Mouse (Mus musculus) limb, embryonic 15.5 days (tissue): ENCODE measurements around the gene Tchp. TPM values are rescaled to one million over a fixed set of nuclear protein-coding genes. Genes with fewer than 3 reads are reported as not detected.

ENCODE experiments used
- ATAC-seq: fragments of 200-750 bp; cut with Nextera tagmentation; 2 replicates; pipeline ENCODE4 v1.8.0; 2017; ENCODE audit warnings: low read depth, moderate TSS enrichment; ENCODE audit not compliant: insufficient number of reproducible peaks, low FRiP score, low TSS enrichment
- H3K27ac ChIP-seq: fragments of 300-500 bp; sonication (generic); 2 replicates; pipeline ENCODE4 v1.5.1; 2015; ENCODE audit warnings: moderate library complexity, mild to moderate bottlenecking, inconsistent platforms
- H3K27me3 ChIP-seq: fragments of 300-500 bp; sonication (generic); 2 replicates; pipeline ENCODE4 v1.6.1; 2015; ENCODE audit warnings: inconsistent platforms
- H3K36me3 ChIP-seq: fragments of 300-500 bp; sonication (generic); 2 replicates; pipeline ENCODE4 v1.6.1; 2015; ENCODE audit warnings: inconsistent platforms
- H3K4me1 ChIP-seq: fragments of 300-500 bp; sonication (generic); 2 replicates; pipeline ENCODE4 v1.6.1; 2015; ENCODE audit warnings: inconsistent platforms
- H3K4me2 ChIP-seq: fragments of 300-500 bp; sonication (generic); 2 replicates; pipeline ENCODE4 v1.6.1; 2015; ENCODE audit warnings: mild to moderate bottlenecking, inconsistent platforms
- H3K4me3 ChIP-seq: fragments of 300-500 bp; sonication (generic); 2 replicates; pipeline ENCODE4 v1.5.1; 2015; ENCODE audit warnings: mild to moderate bottlenecking, inconsistent platforms
- H3K9ac ChIP-seq: fragments of 300-500 bp; sonication (generic); 2 replicates; pipeline ENCODE4 v1.6.1; 2015; ENCODE audit warnings: inconsistent platforms
- H3K9me3 ChIP-seq: fragments of 300-500 bp; sonication (generic); 2 replicates; pipeline ENCODE4 v1.6.1; 2016; ENCODE audit warnings: inconsistent platforms
- WGBS: fragments of 180-500 bp; shearing (Covaris S2); methylation state at CpG from one replicate; pipeline ENCODE4 v1.1.7; 2015; 5-methylcytosine and 5-hydroxymethylcytosine counted together
- polyA plus RNA-seq: library from polyadenylated mRNA; unstranded; fragments of >200 nt; fragmentation: Nextera tagmentation; extraction: Ambion mirVana; gene quantifications from 2 replicates; pipeline ENCODE4 v1.2.1, GENCODE M21; 2015

Tchp gene
- polyA plus RNA-seq, 1 experiment from 2014 or later: 15.1 TPM

GRCm38 (mm10) chr5:114745581-114745980, 38.0 kb downstream of the Tchp start:
- ATAC-seq: no peak
- H3K27ac ChIP-seq: no peak overlapping the region
- H3K27me3 ChIP-seq: no peaks in the 10 kb centered on the region
- no peak overlapping the region for H3K4me3 ChIP-seq
- H3K4me1 ChIP-seq: no peaks in the 10 kb centered on the region
- 82% methylated on average over 5 of the region's 5 CpGs for WGBS
- H3K9me3 ChIP-seq: no peaks in the 10 kb centered on the region
- no peak overlapping the region for H3K9ac ChIP-seq
- peaks cover 87% of the 10 kb centered on the region for H3K36me3 ChIP-seq
- H3K4me2 ChIP-seq: no peak overlapping the region

- H3K9me3 ChIP-seq: no peaks in the 10 kb centered on the region
- H3K4me1 ChIP-seq: no peaks in the 10 kb centered on the region
- no peak overlapping the region for H3K4me2 ChIP-seq
- no peak overlapping the region for H3K27ac ChIP-seq
- WGBS: 94% methylated on average over 4 of the region's 4 CpGs
- H3K4me3 ChIP-seq: no peak overlapping the region
- no peak overlapping the region for H3K9ac ChIP-seq
- no peak for ATAC-seq
- peaks cover 90% of the 10 kb centered on the region for H3K36me3 ChIP-seq
- H3K27me3 ChIP-seq: no peaks in the 10 kb centered on the region
These were observed 39.3 kb downstream of the Tchp start for GRCm38 (mm10) chr5:114746886-114747285.

GRCm38 (mm10) chr5:114747521-114747920, 40.0 kb downstream of the Tchp start:
- H3K36me3 ChIP-seq: peaks cover 90% of the 10 kb centered on the region
- no peaks in the 10 kb centered on the region for H3K9me3 ChIP-seq
- H3K9ac ChIP-seq: no peak overlapping the region
- no peak for ATAC-seq
- no peaks in the 10 kb centered on the region for H3K4me1 ChIP-seq
- H3K27me3 ChIP-seq: no peaks in the 10 kb centered on the region
- WGBS: 92% methylated on average over 5 of the region's 5 CpGs
- H3K4me2 ChIP-seq: no peak overlapping the region
- H3K27ac ChIP-seq: no peak overlapping the region
- H3K4me3 ChIP-seq: no peak overlapping the region

DNA sequence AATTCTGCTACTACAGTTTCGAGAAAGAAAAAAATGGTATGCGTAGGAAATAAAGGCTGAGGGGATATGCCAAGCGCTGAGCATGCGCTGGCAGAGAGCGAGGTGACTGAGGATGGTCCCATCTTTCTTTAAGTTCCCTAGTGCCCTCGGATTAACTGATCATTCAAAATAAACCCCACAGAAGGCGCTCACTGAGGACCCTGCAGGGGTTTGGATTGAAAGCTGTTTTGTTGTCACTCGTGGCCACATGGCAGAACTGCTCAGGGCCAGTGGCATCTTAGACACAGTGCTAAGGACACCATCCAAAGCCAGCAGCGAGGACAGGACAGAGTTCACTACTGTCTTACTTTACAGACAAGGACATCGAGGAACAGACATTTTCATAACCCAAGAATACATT, 42.8 kb downstream of the Tchp start:
- H3K4me2 ChIP-seq: no peak overlapping the region
- WGBS: 89% methylated on average over 10 of the region's 10 CpGs
- H3K27ac ChIP-seq: no peak overlapping the region
- H3K4me3 ChIP-seq: no peak overlapping the region
- H3K9me3 ChIP-seq: no peaks in the 10 kb centered on the region
- ATAC-seq: no peak
- no peaks in the 10 kb centered on the region for H3K4me1 ChIP-seq
- H3K27me3 ChIP-seq: no peaks in the 10 kb centered on the region
- peaks cover 86% of the 10 kb centered on the region for H3K36me3 ChIP-seq
- no peak overlapping the region for H3K9ac ChIP-seq

- Histone ChIP-seq H3K4me3 (no peak overlapping the region), H3K4me1 (no peaks in the 10 kb centered on the region), H3K4me2 (no peak overlapping the region), H3K36me3 (peaks cover 89% of the 10 kb centered on the region), H3K9ac (no peak overlapping the region), H3K27ac (no peak overlapping the region), H3K27me3 (no peaks in the 10 kb centered on the region), H3K9me3 (no peaks in the 10 kb centered on the region)
- 88% methylated on average over 10 of the region's 10 CpGs for WGBS
- ATAC-seq: no peak
These were observed 44.8 kb downstream of the Tchp start for GRCm38 (mm10) chr5:114752397-114752796.

DNA sequence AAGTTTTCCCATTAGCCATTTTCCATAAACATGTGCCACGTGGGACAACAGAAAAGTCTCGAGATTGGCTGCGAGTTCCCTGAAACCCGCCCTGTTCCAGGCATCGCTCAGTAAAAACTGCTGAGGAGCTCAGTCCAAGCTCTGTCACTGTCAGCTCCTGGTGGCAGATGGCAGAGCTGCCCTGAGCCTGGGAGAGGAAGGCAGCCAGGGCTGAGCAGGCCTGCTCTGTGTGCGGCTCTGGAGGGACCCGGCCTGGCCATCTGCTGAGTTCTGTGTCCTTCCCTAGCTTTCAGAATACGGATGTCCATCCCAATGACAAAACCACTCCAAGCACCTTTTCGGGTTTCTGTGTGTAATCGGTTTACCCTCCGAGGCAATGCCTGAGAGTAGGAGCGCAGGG, 45.8 kb downstream of the Tchp start:
- WGBS: 89% methylated on average over 12 of the region's 12 CpGs
- Histone ChIP-seq H3K4me1 (no peaks in the 10 kb centered on the region), H3K27me3 (no peaks in the 10 kb centered on the region), H3K4me2 (no peak overlapping the region), H3K27ac (no peak overlapping the region), H3K9me3 (no peaks in the 10 kb centered on the region), H3K4me3 (no peak overlapping the region), H3K36me3 (peaks cover 85% of the 10 kb centered on the region), H3K9ac (no peak overlapping the region)
- ATAC-seq: no peak

DNA sequence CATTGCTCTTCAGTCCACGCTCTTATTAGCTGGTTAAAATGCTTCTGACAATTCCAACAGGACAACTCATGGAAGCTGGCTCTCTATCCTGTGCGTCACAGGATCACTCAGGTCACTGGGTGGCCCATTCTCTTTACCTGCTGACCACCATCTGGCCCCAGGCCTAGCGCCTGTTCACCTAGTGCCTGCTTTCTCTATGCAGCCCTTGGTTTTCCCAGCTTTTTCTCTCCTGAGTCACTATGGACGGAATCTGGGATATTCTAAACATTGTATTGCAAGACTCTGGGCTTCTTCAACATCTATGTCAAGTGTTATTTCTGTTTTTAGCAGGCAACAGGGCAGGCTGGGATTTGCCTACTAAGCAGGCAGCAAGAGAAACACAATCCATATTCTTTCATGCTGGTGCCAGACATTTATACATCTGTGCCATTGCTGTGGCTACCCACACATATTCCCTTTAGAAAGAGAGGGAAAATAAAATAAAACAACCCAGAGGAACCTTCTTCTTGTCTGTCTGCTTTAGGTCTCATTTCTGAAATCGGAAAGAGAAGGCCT, 52.1 kb downstream of the Tchp start:
- H3K36me3 ChIP-seq: peaks cover 76% of the 10 kb centered on the region
- H3K4me3 ChIP-seq: no peak overlapping the region
- no peak overlapping the region for H3K9ac ChIP-seq
- H3K9me3 ChIP-seq: no peaks in the 10 kb centered on the region
- ATAC-seq: no peak
- H3K27me3 ChIP-seq: no peaks in the 10 kb centered on the region
- H3K4me2 ChIP-seq: no peak overlapping the region
- H3K4me1 ChIP-seq: no peaks in the 10 kb centered on the region
- WGBS: 92% methylated on average over 5 of the region's 5 CpGs
- H3K27ac ChIP-seq: no peak overlapping the region

DNA sequence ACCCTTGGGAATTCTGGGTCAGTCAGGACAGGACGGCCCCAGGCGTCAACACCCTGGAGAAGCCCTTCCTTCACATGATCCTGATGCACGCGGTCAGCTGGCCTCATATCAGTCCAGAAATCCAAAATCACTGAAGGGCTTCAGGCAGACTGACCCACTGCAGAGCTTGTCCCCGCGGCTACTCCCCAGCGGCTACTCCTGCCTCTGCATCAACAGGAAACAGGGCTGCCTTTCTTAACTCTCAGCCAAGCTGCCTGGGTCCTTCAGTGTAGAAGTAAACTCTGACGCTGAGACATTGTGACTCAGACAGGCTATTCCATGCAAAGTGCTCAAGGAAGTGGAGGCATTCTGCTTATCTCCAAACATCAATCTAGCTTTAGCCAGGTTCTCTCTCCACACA, 54.4 kb downstream of the Tchp start:
- H3K4me1 ChIP-seq: no peaks in the 10 kb centered on the region
- no peak overlapping the region for H3K4me3 ChIP-seq
- H3K36me3 ChIP-seq: peaks cover 81% of the 10 kb centered on the region
- H3K27ac ChIP-seq: no peak overlapping the region
- no peak overlapping the region for H3K4me2 ChIP-seq
- H3K9me3 ChIP-seq: no peaks in the 10 kb centered on the region
- no peak overlapping the region for H3K9ac ChIP-seq
- WGBS: 87% methylated on average over 8 of the region's 8 CpGs
- ATAC-seq: no peak
- no peaks in the 10 kb centered on the region for H3K27me3 ChIP-seq

- H3K27ac ChIP-seq: no peak overlapping the region
- no peak for ATAC-seq
These were observed 57.5 kb downstream of the Tchp start for GRCm38 (mm10) chr5:114764812-114765735.

DNA sequence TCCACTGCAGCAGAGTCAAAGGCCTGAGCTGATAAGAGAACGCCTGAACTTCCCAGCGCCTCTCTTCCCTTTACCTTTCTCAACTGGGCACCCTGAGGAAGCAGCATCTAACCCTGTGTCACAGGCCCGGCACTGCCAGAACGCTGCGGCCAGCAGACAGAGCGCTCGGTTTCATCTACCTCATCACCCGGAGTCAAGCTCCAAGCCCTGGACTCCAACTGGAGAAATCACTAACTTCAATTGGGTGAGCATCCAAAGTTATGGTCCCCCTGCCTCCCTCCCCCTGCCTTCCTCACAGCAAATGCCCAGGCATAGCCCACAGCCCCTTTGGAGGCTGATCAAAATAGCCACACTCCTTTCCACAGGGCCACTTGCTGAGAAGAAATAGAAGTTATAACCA, 59.1 kb downstream of the Tchp start:
- H3K4me2 ChIP-seq: no peak overlapping the region
- H3K27ac ChIP-seq: no peak overlapping the region
- peaks cover 51% of the 10 kb centered on the region for H3K36me3 ChIP-seq
- H3K4me3 ChIP-seq: no peak overlapping the region
- no peaks in the 10 kb centered on the region for H3K9me3 ChIP-seq
- H3K27me3 ChIP-seq: no peaks in the 10 kb centered on the region
- H3K4me1 ChIP-seq: peaks cover 7% of the 10 kb centered on the region
- no peak overlapping the region for H3K9ac ChIP-seq
- 92% methylated on average over 8 of the region's 8 CpGs for WGBS
- ATAC-seq: no peak

More at GRCm38 (mm10) chr5:114764812-114765735, 57.5 kb downstream of the Tchp start:
- H3K4me1 ChIP-seq: peaks cover 4% of the 10 kb centered on the region; the same call in 1 of the 2 replicates
- H3K36me3 ChIP-seq: peaks cover 62% of the 10 kb centered on the region
- no peak overlapping the region for H3K4me3 ChIP-seq
- no peaks in the 10 kb centered on the region for H3K27me3 ChIP-seq
- WGBS: 88% methylated on average over 18 of the region's 18 CpGs
- H3K9me3 ChIP-seq: no peaks in the 10 kb centered on the region
- H3K4me2 ChIP-seq: no peak overlapping the region
- H3K9ac ChIP-seq: no peak overlapping the region

DNA sequence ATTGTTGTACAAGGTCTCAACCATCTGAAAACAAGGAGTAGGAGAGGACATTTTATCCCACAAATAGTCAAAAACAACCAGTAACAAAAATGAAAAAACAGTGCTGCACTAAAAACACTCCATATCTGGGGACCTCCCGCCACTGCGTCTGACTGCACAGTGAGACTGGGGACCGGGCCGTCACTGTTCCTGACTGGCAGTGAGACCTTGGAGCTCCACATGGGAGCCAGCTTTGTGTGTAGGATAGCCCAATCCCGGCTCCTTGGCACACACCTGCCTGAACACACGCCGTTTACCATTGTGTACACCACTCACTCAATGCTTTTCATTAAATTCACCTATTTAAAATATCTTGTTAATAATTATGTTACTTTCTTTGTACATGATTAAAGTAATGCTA, 59.6 kb downstream of the Tchp start:
- no peaks in the 10 kb centered on the region for H3K27me3 ChIP-seq
- no peak overlapping the region for H3K9ac ChIP-seq
- H3K36me3 ChIP-seq: peaks cover 46% of the 10 kb centered on the region
- no peak overlapping the region for H3K4me2 ChIP-seq
- H3K9me3 ChIP-seq: no peaks in the 10 kb centered on the region
- no peak overlapping the region for H3K27ac ChIP-seq
- H3K4me3 ChIP-seq: no peak overlapping the region
- ATAC-seq: no peak
- H3K4me1 ChIP-seq: peaks cover 12% of the 10 kb centered on the region
- 87% methylated on average over 7 of the region's 7 CpGs for WGBS

- no peak for ATAC-seq
These were observed 62.2 kb downstream of the Tchp start for GRCm38 (mm10) chr5:114769786-114770185.

More at GRCm38 (mm10) chr5:114769786-114770185, 62.2 kb downstream of the Tchp start:
- H3K4me3 ChIP-seq: no peak overlapping the region
- no peaks in the 10 kb centered on the region for H3K27me3 ChIP-seq
- no peak overlapping the region for H3K27ac ChIP-seq
- WGBS: 92% methylated on average over 8 of the region's 8 CpGs
- H3K36me3 ChIP-seq: peaks cover 24% of the 10 kb centered on the region
- no peak overlapping the region for H3K9ac ChIP-seq
- no peaks in the 10 kb centered on the region for H3K9me3 ChIP-seq
- H3K4me2 ChIP-seq: no peak overlapping the region
- peaks cover 13% of the 10 kb centered on the region for H3K4me1 ChIP-seq
